ENCODE assay signal across 24 mouse cellular contexts in the genomic region with DNA sequence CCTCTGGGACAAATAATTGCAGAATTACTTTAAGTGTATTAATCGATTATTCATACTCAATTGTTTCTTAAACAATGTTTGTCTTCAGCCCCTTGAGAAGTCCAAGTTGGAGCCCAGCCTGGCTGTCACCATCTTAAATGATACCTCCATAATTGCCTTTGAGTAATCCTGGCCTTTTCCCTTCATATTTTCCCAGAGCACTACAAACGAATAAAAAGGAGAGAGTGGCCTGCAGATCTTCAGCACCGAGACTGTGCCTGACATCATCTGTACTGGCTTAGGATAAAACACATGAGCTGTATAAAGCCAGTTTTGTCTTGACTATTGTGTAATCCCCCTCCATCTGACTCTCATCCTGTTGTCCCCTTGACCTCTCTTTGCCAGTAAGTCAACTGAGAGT.
DNase-seq lines count a peak whose midpoint lies in the region; ATAC-seq lines count a peak whose summit lies in the region.
"Had no signal": no experiment of that assay in that cellular context is flagged by ENCODE, and none has a peak within 500 bp of the region (broad histone marks: within the 10 kb centered on the region; RNA-seq: fewer than 3 reads in every experiment).

No protein-coding gene starts in this region.

- H3K36me3 ChIP-seq in midbrain, embryonic 11.5 days (ENCODE audit: control insufficient read depth, insufficient read depth, low read length) = no peaks in the 10 kb centered on the region
- H3K36me3 ChIP-seq in midbrain, embryonic 15.5 days (replicated peaks) = no peaks in the 10 kb centered on the region
- H3K36me3 ChIP-seq in limb, embryonic 10.5 days = no peaks in the 10 kb centered on the region
- H3K36me3 ChIP-seq: embryonic facial prominence, embryonic 13.5 days; forebrain, embryonic 15.5 days; G1E had no signal

- H3K4me3 ChIP-seq in midbrain, embryonic 11.5 days (ENCODE audit: low read depth, low read length) = no peak overlapping the region
- H3K4me3 ChIP-seq in midbrain, embryonic 15.5 days = no peak overlapping the region
- no peak overlapping the region for H3K4me3 ChIP-seq in limb, embryonic 10.5 days
- H3K4me3 ChIP-seq: embryonic facial prominence, embryonic 13.5 days; forebrain, embryonic 13.5 days; forebrain, embryonic 15.5 days had no signal

- ATAC-seq in midbrain, embryonic 11.5 days (ENCODE audit: low FRiP score) = no peak
- no peak for ATAC-seq in midbrain, embryonic 15.5 days (replicated peaks)
- ATAC-seq: activated CD4-positive, CD25-positive, alpha-beta regulatory T cell, adult 4 months; CD4-positive, CD25-positive, alpha-beta regulatory T cell, adult 4 months; forebrain, embryonic 13.5 days; forebrain, embryonic 15.5 days; forebrain, postnatal 0 days; Patski had no signal

- H3K27ac ChIP-seq in midbrain, embryonic 11.5 days (ENCODE audit: low read depth, low read length) = no peak overlapping the region
- no peak overlapping the region for H3K27ac ChIP-seq in midbrain, embryonic 15.5 days
- H3K27ac ChIP-seq in limb, embryonic 10.5 days = no peak overlapping the region
- H3K27ac ChIP-seq: embryonic facial prominence, embryonic 13.5 days; forebrain, embryonic 13.5 days; forebrain, embryonic 15.5 days had no signal

- no peaks in the 10 kb centered on the region; the same call in 1 of the 2 replicates for H3K4me1 ChIP-seq in midbrain, embryonic 11.5 days (ENCODE audit: control insufficient read depth, insufficient read depth, low read length)
- H3K4me1 ChIP-seq in midbrain, embryonic 15.5 days = no peaks in the 10 kb centered on the region
- peaks cover 51% of the 10 kb centered on the region for H3K4me1 ChIP-seq in limb, embryonic 10.5 days
- H3K4me1 ChIP-seq: forebrain, embryonic 15.5 days had no signal

- intact Hi-C loops in heart, postnatal 10 days (cut with DNase I) = no loop called here

- no peak overlapping the region for H3K4me2 ChIP-seq in midbrain, embryonic 11.5 days
- no peak overlapping the region for H3K4me2 ChIP-seq in midbrain, embryonic 15.5 days
- H3K4me2 ChIP-seq: embryonic facial prominence, embryonic 13.5 days; forebrain, embryonic 13.5 days; forebrain, embryonic 15.5 days had no signal

- WGBS in midbrain, embryonic 11.5 days = 74% methylated on average over 3 of the region's 3 CpGs
- 63% methylated on average over 3 of the region's 3 CpGs for WGBS in midbrain, embryonic 15.5 days
- 83% methylated on average over 3 of the region's 3 CpGs for WGBS in limb, embryonic 10.5 days

- H3K27me3 ChIP-seq in midbrain, embryonic 11.5 days (ENCODE audit: control insufficient read depth, insufficient read depth, low read length) = no peaks in the 10 kb centered on the region
- H3K27me3 ChIP-seq in midbrain, embryonic 15.5 days (replicated peaks) = no peaks in the 10 kb centered on the region
- H3K27me3 ChIP-seq in limb, embryonic 10.5 days (ENCODE audit: low read depth, poor library complexity, severe bottlenecking) = no peaks in the 10 kb centered on the region
- H3K27me3 ChIP-seq: CH12.LX; embryonic facial prominence, embryonic 13.5 days; forebrain, embryonic 13.5 days; forebrain, embryonic 15.5 days; Patski had no signal

- H3K9me3 ChIP-seq in midbrain, embryonic 11.5 days (ENCODE audit: control insufficient read depth, low read length) = no peaks in the 10 kb centered on the region
- no peaks in the 10 kb centered on the region for H3K9me3 ChIP-seq in midbrain, embryonic 15.5 days
- no peaks in the 10 kb centered on the region for H3K9me3 ChIP-seq in limb, embryonic 10.5 days (replicated peaks)
- H3K9me3 ChIP-seq: embryonic facial prominence, embryonic 13.5 days; forebrain, embryonic 13.5 days; forebrain, embryonic 15.5 days had no signal

- peak; percentile 58 for DNase-seq in heart, adult 11 months
- no peak for DNase-seq in heart, postnatal 10 days
- peak; percentile 79 for DNase-seq in midbrain, embryonic 11.5 days (ENCODE audit: low spot score, missing footprints)
- peak; percentile 11 for DNase-seq in limb, embryonic 10.5 days (ENCODE audit: low spot score)
- no peak for DNase-seq in kidney, postnatal 4 days
- DNase-seq: adrenal gland, adult 8-10 months; adrenal gland, postnatal 14 days; adrenal gland, postnatal 36 days; B cell, adult 2 months; cerebellum, adult 11-12 months; cerebellum, adult 2 months; cerebellum, adult 9-10 months; cerebellum, postnatal 10 days; cerebellum, postnatal 25 days; forebrain, postnatal 0 days had no signal

- H3K9ac ChIP-seq in midbrain, embryonic 11.5 days (ENCODE audit: low read length) = no peak overlapping the region
- no peak overlapping the region for H3K9ac ChIP-seq in midbrain, embryonic 15.5 days
- H3K9ac ChIP-seq: embryonic facial prominence, embryonic 13.5 days; forebrain, embryonic 13.5 days; forebrain, embryonic 15.5 days; forebrain, postnatal 0 days had no signal

Comparison
In these comparisons a context has a peak if more than half of its experiments do, and no peak if none do; other contexts are left out.
1. DNase-seq: peak in heart, adult 11 months (single experiment), midbrain, embryonic 11.5 days (single experiment) and limb, embryonic 10.5 days (single experiment); none in heart, postnatal 10 days (0 of 2) and kidney, postnatal 4 days (0 of 2).